Mouse (Mus musculus) cerebellum, adult 2 months (tissue): ENCODE measurements at regions not wholly inside any gene's neighbourhood (a gene's known extent, or its start where the extent isn't known, plus 50 kb on each side); places are given as distances from the start of the nearest gene placed in this dataset.

Source experiments
- CTCF ChIP-seq: fragments of 200-500 bp; IDR thresholded peaks from 2 replicates; pipeline ENCODE4 v1.5.1; 2011; ENCODE audit warnings: low read depth, mild to moderate bottlenecking, control low read depth, low read length, moderate library complexity, borderline replicate concordance; ENCODE audit not compliant: insufficient read depth
- POLR2A ChIP-seq: fragments of 200-500 bp; IDR thresholded peaks from 2 replicates; pipeline ENCODE4 v1.6.1; 2011; ENCODE audit warnings: low read length, control low read depth, borderline replicate concordance; ENCODE audit not compliant: insufficient read depth

GRCm38 (mm10) chr11:27219715-27220699 is 626.2 kb upstream of the Vrk2 start:
- TF ChIP-seq POLR2A (no peak), CTCF (no peak)
